Mouse (Mus musculus): Measurements from ENCODE around the gene Pofut1. TPM values are rescaled to one million over a fixed set of nuclear protein-coding genes. Genes with fewer than 3 reads are reported as not detected.
"Not testable (repeated sequence)": the region's sequence is repeated elsewhere in the genome, so short reads cannot be mapped to it uniquely, and the experiment has no call there.

Pofut1 gene
- total RNA-seq, 1 experiment from 2014 or later, result 20.0 TPM

- no peak for ATAC-seq (ENCODE audit: extremely low read depth, insufficient number of reproducible peaks, low FRiP score, poor library complexity, severe bottlenecking)
Observed at GRCm38 (mm10) chr2:153237193-153237592, 4.1 kb upstream of the Pofut1 start.

- no peak for ATAC-seq (ENCODE audit: extremely low read depth, insufficient number of reproducible peaks, low FRiP score, poor library complexity, severe bottlenecking)
Observed at GRCm38 (mm10) chr2:153237891-153238290, 3.4 kb upstream of the Pofut1 start.

GRCm38 (mm10) chr2:153238406-153238805 is 2.9 kb upstream of the Pofut1 start:
- ATAC-seq (ENCODE audit: extremely low read depth, insufficient number of reproducible peaks, low FRiP score, poor library complexity, severe bottlenecking), result no peak

- no peak for ATAC-seq (ENCODE audit: extremely low read depth, insufficient number of reproducible peaks, low FRiP score, poor library complexity, severe bottlenecking)
Observed at GRCm38 (mm10) chr2:153239021-153239859, 2.1 kb upstream of the Pofut1 start.

GRCm38 (mm10) chr2:153239860-153240480 is 1.4 kb upstream of the Pofut1 start:
- ATAC-seq (ENCODE audit: extremely low read depth, insufficient number of reproducible peaks, low FRiP score, poor library complexity, severe bottlenecking), result no peak

- ATAC-seq (ENCODE audit: extremely low read depth, insufficient number of reproducible peaks, low FRiP score, poor library complexity, severe bottlenecking), result no peak
Observed at GRCm38 (mm10) chr2:153240701-153241235, 565 bp upstream of the Pofut1 start.

- ATAC-seq (ENCODE audit: extremely low read depth, insufficient number of reproducible peaks, low FRiP score, poor library complexity, severe bottlenecking), result no peak
Observed at GRCm38 (mm10) chr2:153242156-153242555, 823 bp downstream of the Pofut1 start.

DNA sequence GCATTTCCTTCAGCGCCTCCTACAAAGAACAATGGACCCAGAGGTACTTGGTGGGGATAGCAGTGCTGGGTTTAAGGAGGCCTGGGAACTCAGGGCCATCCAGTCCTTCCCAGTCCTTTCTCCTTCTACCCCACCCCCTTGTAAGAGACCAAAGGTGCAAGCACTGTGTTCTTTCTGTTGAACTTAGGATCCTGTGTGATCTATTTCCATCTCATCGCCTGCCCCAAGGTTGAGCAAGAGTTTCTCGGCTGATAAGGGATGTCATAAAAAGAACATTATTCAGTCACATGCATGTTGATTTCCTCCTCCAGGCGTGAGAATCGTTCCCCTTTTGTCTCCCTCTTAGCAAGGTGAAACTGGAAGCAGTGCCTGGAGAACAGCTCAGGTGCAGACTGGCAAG is 8.4 kb downstream of the Pofut1 start:
- ATAC-seq (ENCODE audit: extremely low read depth, insufficient number of reproducible peaks, low FRiP score, poor library complexity, severe bottlenecking), result no peak

DNA sequence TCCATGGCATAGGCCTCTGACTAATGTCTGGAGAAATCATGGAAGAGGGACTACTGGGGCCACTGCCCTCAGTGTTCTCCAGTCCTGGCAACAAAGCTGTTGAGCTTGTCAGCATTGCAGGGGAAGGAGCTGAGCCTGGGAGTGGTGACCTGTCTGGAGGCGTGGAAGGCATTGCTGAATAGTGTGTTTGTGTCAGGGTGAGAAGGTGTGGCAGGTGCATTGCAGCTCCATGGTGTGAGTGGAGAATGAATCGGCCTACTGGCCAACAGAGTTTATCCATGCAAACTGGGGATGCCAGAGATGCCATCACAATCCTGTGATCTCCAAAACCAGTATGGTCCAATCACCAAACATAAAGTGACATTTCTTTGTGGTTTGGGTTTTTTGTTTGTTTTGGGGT is 15.3 kb downstream of the Pofut1 start:
- ATAC-seq (ENCODE audit: extremely low read depth, insufficient number of reproducible peaks, low FRiP score, poor library complexity, severe bottlenecking), result no peak

DNA sequence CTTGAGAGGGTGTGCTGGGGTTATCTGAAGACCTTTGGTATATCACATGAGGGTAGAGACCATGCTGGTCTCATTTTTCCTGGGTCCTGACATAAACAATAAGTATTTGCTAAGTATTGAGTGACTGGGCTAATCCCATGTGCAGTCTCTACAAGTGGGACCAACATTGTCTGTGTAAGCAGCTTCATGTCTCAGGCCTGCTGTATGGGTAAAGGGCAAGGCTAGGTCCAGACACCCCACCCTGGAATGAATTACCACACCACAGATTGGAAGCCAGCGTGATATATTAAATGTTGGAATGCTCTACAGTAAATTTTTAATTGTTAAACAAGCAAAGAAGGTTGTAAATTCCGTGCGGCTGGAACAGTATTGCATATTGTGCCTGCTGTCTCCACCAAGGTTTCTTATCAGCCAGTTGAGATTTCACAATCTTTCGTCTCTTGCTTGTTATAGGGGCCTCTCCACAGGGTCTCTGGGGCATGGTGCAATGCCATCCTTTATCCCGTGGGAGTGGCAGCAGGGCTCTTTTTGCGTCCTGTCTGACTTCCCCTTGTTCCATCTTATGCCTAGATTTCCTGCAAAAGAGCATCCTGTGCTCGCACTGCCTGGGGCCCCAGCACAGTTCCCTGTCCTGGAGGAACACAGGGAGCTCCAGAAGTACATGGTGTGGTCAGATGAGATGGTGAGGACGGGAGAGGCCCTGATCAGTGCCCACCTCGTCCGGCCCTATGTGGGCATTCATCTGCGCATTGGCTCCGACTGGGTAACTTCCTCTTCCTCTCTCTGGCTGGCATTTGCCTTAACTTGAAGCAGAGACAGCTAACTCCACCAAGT is 17.9 kb downstream of the Pofut1 start:
- ATAC-seq (ENCODE audit: extremely low read depth, insufficient number of reproducible peaks, low FRiP score, poor library complexity, severe bottlenecking), result peak; percentile 49; the same call in 1 of the 2 replicates

- ATAC-seq (ENCODE audit: extremely low read depth, insufficient number of reproducible peaks, low FRiP score, poor library complexity, severe bottlenecking), result no peak
Observed at GRCm38 (mm10) chr2:153259864-153260674, 18.7 kb downstream of the Pofut1 start.

GRCm38 (mm10) chr2:153263053-153263452 is 21.7 kb downstream of the Pofut1 start:
- ATAC-seq (ENCODE audit: extremely low read depth, insufficient number of reproducible peaks, low FRiP score, poor library complexity, severe bottlenecking), result peak; percentile 84

DNA sequence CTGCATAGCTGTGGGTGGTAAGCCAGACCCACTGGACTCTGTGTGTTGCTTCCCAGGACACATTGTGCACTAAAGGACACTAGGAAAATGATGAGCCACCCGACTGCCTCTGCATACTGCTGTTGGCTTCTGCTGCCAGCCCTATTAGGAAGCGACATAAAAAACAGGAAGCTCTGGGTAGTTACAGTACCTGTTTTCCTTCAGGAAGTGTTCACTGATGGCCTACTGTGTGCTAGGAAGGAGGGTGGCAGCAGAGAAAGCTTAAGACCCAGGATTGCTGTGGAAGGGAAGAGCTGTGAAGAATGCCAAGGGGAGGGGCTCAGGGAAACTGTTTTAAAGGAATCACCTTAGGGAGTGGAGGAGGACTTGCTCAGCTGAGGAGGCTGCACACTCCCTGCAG is 26.0 kb downstream of the Pofut1 start:
- no peak for ATAC-seq (ENCODE audit: extremely low read depth, insufficient number of reproducible peaks, low FRiP score, poor library complexity, severe bottlenecking)

- ATAC-seq (ENCODE audit: extremely low read depth, insufficient number of reproducible peaks, low FRiP score, poor library complexity, severe bottlenecking), result not testable (repeated sequence)
Observed at GRCm38 (mm10) chr2:153270231-153270915, 29.0 kb downstream of the Pofut1 start.

DNA sequence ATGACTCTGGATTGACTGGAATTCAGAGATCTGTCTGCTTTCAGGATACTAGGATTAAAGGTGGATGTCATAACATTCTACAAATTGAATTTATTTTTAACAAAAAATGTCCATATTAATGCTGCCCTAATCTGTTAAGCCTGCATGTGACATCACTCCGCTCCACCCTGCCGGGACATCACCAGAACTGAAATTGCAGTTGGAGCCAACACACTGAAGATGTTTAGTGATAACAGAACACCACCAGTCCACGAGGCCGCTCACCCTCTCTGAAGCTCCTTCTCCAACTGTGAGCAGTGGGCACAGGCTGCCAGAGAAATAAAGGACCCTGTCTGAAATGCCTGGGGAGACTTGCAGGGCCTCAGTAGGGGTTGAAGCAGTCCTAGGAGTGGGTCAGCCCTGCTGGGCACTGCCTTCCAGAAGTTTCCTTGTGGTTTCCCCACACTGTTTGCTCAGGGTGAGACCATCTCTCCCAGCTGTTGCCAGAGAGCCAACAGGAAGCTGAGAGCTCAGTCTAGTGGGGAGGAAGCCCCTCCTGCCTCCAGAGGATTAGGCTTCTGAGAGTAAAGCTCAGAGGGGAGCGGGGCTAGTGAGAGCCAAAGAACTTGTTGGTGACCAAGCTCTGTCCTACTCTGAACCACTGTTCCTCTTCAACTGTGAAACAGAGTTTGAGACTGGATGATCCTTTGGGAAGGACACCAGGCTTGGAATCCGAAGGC is 33.0 kb downstream of the Pofut1 start:
- not testable (repeated sequence) for ATAC-seq (ENCODE audit: extremely low read depth, insufficient number of reproducible peaks, low FRiP score, poor library complexity, severe bottlenecking)

- ATAC-seq (ENCODE audit: extremely low read depth, insufficient number of reproducible peaks, low FRiP score, poor library complexity, severe bottlenecking), result no peak
Observed at GRCm38 (mm10) chr2:153274919-153275247, 33.5 kb downstream of the Pofut1 start.

DNA sequence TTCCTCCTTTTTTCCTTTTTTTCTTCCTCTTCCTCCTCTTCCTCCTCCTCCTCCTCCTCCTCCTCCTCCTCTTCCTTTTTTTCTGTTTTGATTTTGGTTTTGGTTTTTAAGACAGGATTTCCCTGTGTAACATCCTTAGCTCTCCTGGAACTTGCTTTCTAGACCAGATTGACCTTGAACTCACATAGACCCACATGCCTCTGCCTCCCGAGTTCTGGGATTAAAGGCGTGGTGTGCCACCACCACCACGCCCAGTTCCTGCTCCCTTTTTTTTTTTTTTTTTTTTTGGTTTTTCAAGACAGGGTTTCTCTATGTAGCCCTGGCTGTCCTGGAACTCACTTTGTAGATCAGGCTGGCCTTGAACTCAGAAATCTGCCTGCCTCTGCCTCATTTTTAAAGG is 34.2 kb downstream of the Pofut1 start:
- not testable (repeated sequence) for ATAC-seq (ENCODE audit: extremely low read depth, insufficient number of reproducible peaks, low FRiP score, poor library complexity, severe bottlenecking)

Measured in neutrophil, adult 5-6 weeks (primary cell).